Mouse (Mus musculus) mature B cell (primary cell): ENCODE data around the gene Pde4a.
"Not testable (repeated sequence)": the region's sequence is repeated elsewhere in the genome, so short reads cannot be mapped to it uniquely, and the experiment has no call there.

Experiments used
- in situ Hi-C: fragments of 300-500 bp; cut with MboI; formaldehyde crosslinking; loops from 2 replicates; pipeline ENCODE4 v1.14.3; 2019

The Pde4a gene

GRCm38 (mm10) chr9:21216050-21216841 is 50.7 kb downstream of the Pde4a start:
- in situ Hi-C loops, result no loop called here

GRCm38 (mm10) chr9:21219820-21220219 is 54.3 kb downstream of the Pde4a start:
- in situ Hi-C loops, result no loop called here

GRCm38 (mm10) chr9:21220490-21221382 is 55.2 kb downstream of the Pde4a start:
- in situ Hi-C loops, result no loop called here

GRCm38 (mm10) chr9:21221383-21221929 is 55.9 kb downstream of the Pde4a start:
- in situ Hi-C loops, result no loop called here

GRCm38 (mm10) chr9:21223490-21223889 is 58.0 kb downstream of the Pde4a start:
- in situ Hi-C loops, result not testable (repeated sequence)

- in situ Hi-C loops, result no loop called here
Observed at GRCm38 (mm10) chr9:21223906-21224305, 58.4 kb downstream of the Pde4a start.

GRCm38 (mm10) chr9:21224576-21225414 is 59.3 kb downstream of the Pde4a start:
- in situ Hi-C loops, result no loop called here

GRCm38 (mm10) chr9:21225415-21225758 is 59.9 kb downstream of the Pde4a start:
- in situ Hi-C loops, result no loop called here

- in situ Hi-C loops, result no loop called here
Observed at GRCm38 (mm10) chr9:21227342-21227741, 61.8 kb downstream of the Pde4a start.

- in situ Hi-C loops, result no loop called here
Observed at GRCm38 (mm10) chr9:21231551-21231950, 66.0 kb downstream of the Pde4a start.

- in situ Hi-C loops, result no loop called here
Observed at GRCm38 (mm10) chr9:21232867-21233266, 67.4 kb downstream of the Pde4a start.

GRCm38 (mm10) chr9:21233366-21233765 is 67.9 kb downstream of the Pde4a start:
- in situ Hi-C loops, result no loop called here

GRCm38 (mm10) chr9:21233805-21234204 is 68.3 kb downstream of the Pde4a start:
- in situ Hi-C loops, result no loop called here

- in situ Hi-C loops, result no loop called here
Observed at GRCm38 (mm10) chr9:21235341-21235740, 69.8 kb downstream of the Pde4a start.

- in situ Hi-C loops, result no loop called here
Observed at GRCm38 (mm10) chr9:21236991-21237367, 71.5 kb downstream of the Pde4a start.

GRCm38 (mm10) chr9:21237368-21238003 is 72.0 kb downstream of the Pde4a start:
- in situ Hi-C loops, result no loop called here

GRCm38 (mm10) chr9:21238004-21238732 is 72.7 kb downstream of the Pde4a start:
- in situ Hi-C loops, result no loop called here

GRCm38 (mm10) chr9:21238733-21239464 is 73.4 kb downstream of the Pde4a start, which contains the start of gene Keap1:
Keap1 (minus strand) TSS chr9:21239361.
- in situ Hi-C loops, result no loop called here

- in situ Hi-C loops, result no loop called here
Observed at GRCm38 (mm10) chr9:21239465-21239848, 73.9 kb downstream of the Pde4a start.

GRCm38 (mm10) chr9:21241343-21241742 is 75.8 kb downstream of the Pde4a start:
- in situ Hi-C loops, result no loop called here
